8 mouse cellular contexts compared by ENCODE assay signal in the genomic region with DNA sequence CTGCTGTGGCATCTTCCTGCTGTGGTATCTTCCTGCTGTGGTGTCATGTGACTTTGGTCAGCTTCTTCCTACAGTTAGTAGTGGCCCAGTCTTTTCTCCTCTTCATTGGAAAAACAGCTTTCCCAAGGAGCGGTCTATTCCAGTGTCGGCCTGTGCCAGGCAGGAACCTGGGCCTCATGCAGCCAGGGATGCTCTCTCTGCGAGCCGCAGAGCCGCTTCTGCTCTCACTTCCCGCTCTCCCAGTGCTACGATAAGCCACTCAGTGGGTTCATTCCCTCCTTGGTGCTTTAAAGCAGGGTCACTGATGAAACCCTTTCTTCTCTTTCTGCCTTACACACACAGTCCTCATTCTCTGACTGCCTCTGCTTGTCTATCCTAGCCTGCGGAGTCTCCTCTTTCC. TPM values are rescaled to one million over a fixed set of nuclear protein-coding genes. Genes with fewer than 3 reads are reported as not detected.
DNase-seq lines count a peak whose midpoint lies in the region; ATAC-seq and TF ChIP-seq lines count a peak whose summit lies in the region.
"Had no signal": no experiment of that assay in that cellular context is flagged by ENCODE, and none has a peak within 500 bp of the region (broad histone marks: within the 10 kb centered on the region; RNA-seq: fewer than 3 reads in every experiment).

No protein-coding gene starts in this region.

- no peak for TF ChIP-seq POLR2A in myocyte (IDR thresholded peaks at IDR 0.05; ENCODE audit: insufficient read length, low read depth)

- H3K4me2 ChIP-seq in kidney, postnatal 0 days (ENCODE audit: low read length): peak overlapping the region; percentile 15; the same call in 1 of the 2 replicates
- no peak overlapping the region for H3K4me2 ChIP-seq in embryonic facial prominence, embryonic 13.5 days
- no peak overlapping the region for H3K4me2 ChIP-seq in hindbrain, embryonic 16.5 days (ENCODE audit: low read length)
- H3K4me2 ChIP-seq in myocyte (ENCODE audit: low read depth): no peak overlapping the region

- no peak for ATAC-seq in kidney, postnatal 0 days (replicated peaks; ENCODE audit: low FRiP score, low read depth)
- ATAC-seq in embryonic facial prominence, embryonic 13.5 days (ENCODE audit: insufficient number of reproducible peaks, insufficient read depth, low FRiP score, low TSS enrichment, low read depth): no peak
- ATAC-seq in hindbrain, embryonic 16.5 days: no peak

- H3ac ChIP-seq in myocyte (ENCODE audit: control insufficient read depth, insufficient read length): no peak overlapping the region

- H3K4me1 ChIP-seq in kidney, postnatal 0 days (replicated peaks; ENCODE audit: insufficient read depth, low read length): peaks cover 14% of the 10 kb centered on the region
- peaks cover 32% of the 10 kb centered on the region for H3K4me1 ChIP-seq in embryonic facial prominence, embryonic 13.5 days
- H3K4me1 ChIP-seq in hindbrain, embryonic 16.5 days (ENCODE audit: control insufficient read depth, insufficient read depth, low read depth, low read length): peaks cover 23% of the 10 kb centered on the region

- H3K9me3 ChIP-seq in kidney, postnatal 0 days (replicated peaks; ENCODE audit: low read length): no peaks in the 10 kb centered on the region
- no peaks in the 10 kb centered on the region for H3K9me3 ChIP-seq in embryonic facial prominence, embryonic 13.5 days
- H3K9me3 ChIP-seq in hindbrain, embryonic 16.5 days (ENCODE audit: control insufficient read depth, low read length): no peaks in the 10 kb centered on the region

- no peak overlapping the region for H3K27ac ChIP-seq in kidney, postnatal 0 days
- H3K27ac ChIP-seq in embryonic facial prominence, embryonic 13.5 days: peak overlapping the region; percentile 39; the same call in 1 of the 2 replicates
- H3K27ac ChIP-seq in hindbrain, embryonic 16.5 days (ENCODE audit: low read depth, low read length): peak overlapping the region; percentile 37; the same call in 1 of the 2 replicates

- no peaks in the 10 kb centered on the region for H3K27me3 ChIP-seq in kidney, postnatal 0 days (ENCODE audit: insufficient read depth, low read length)
- no peaks in the 10 kb centered on the region for H3K27me3 ChIP-seq in embryonic facial prominence, embryonic 13.5 days
- H3K27me3 ChIP-seq in hindbrain, embryonic 16.5 days (replicated peaks; ENCODE audit: control insufficient read depth, insufficient read depth, low read length): no peaks in the 10 kb centered on the region
- H3K27me3 ChIP-seq in myocyte (ENCODE audit: control insufficient read depth, insufficient read depth, insufficient read length): no peaks in the 10 kb centered on the region

- H3K4me3 ChIP-seq in kidney, postnatal 0 days (replicated peaks; ENCODE audit: low read depth, low read length): no peak overlapping the region
- no peak overlapping the region for H3K4me3 ChIP-seq in embryonic facial prominence, embryonic 13.5 days
- no peak overlapping the region for H3K4me3 ChIP-seq in hindbrain, embryonic 16.5 days (ENCODE audit: low read length)
- H3K4me3 ChIP-seq in myocyte: no peak overlapping the region

- no peaks in the 10 kb centered on the region for H3K36me3 ChIP-seq in kidney, postnatal 0 days (ENCODE audit: insufficient read depth, low read length)
- no peaks in the 10 kb centered on the region for H3K36me3 ChIP-seq in embryonic facial prominence, embryonic 13.5 days
- no peaks in the 10 kb centered on the region for H3K36me3 ChIP-seq in hindbrain, embryonic 16.5 days (ENCODE audit: control insufficient read depth, insufficient read depth, low read length)
- H3K36me3 ChIP-seq in myocyte (ENCODE audit: control insufficient read depth, insufficient read depth): no peaks in the 10 kb centered on the region

- TF ChIP-seq CTCF in kidney, postnatal 0 days (IDR thresholded peaks at IDR 0.05; ENCODE audit: low read depth): no peak

- H3K9ac ChIP-seq in kidney, postnatal 0 days (ENCODE audit: low read depth, low read length): no peak overlapping the region
- no peak overlapping the region for H3K9ac ChIP-seq in embryonic facial prominence, embryonic 13.5 days
- no peak overlapping the region for H3K9ac ChIP-seq in hindbrain, embryonic 16.5 days (ENCODE audit: low read depth, low read length)

- WGBS in kidney, postnatal 0 days: 52% methylated on average over 8 of the region's 8 CpGs
- WGBS in embryonic facial prominence, embryonic 13.5 days: 77% methylated on average over 8 of the region's 8 CpGs
- 50% methylated on average over 8 of the region's 8 CpGs for WGBS in hindbrain, embryonic 16.5 days

- no peaks in the 10 kb centered on the region for H3K79me2 ChIP-seq in myocyte (ENCODE audit: control insufficient read depth, insufficient read depth)

- no peak for DNase-seq in kidney, postnatal 0 days (ENCODE audit: low spot score)
- no peak for DNase-seq in kidney, postnatal 25 days
- no peak for DNase-seq in adrenal gland, adult (ENCODE audit: inconsistent age in 2 of 2, low spot score in 1 of 2)
- DNase-seq in embryo, embryonic 11 days: no peak
- DNase-seq: cerebellum, adult 11-12 months had no signal

TF ChIP-seq in myocyte, 11 proteins besides CTCF, POLR2A, EP300 and RAD21:
- no peak for TF ChIP-seq CEBPB (IDR thresholded peaks at IDR 0.05; ENCODE audit: insufficient read depth, poor library complexity, severe bottlenecking)
- no peak for TF ChIP-seq MYOD1 (IDR thresholded peaks at IDR 0.05; ENCODE audit: control insufficient read depth in 1 of 3, insufficient read length in 2 of 3, low read depth in 2 of 3)
- TF ChIP-seq USF1 (IDR thresholded peaks at IDR 0.05; ENCODE audit: low read depth): peak; percentile 37
TF ChIP-seq in myocyte: peak in this region for 1.

RNA-seq across cellular contexts. Expression of gene Dip2b, which starts 53.4 kb away (rescaled TPM):
- 4.9 and 5.7 TPM in 2 replicates for polyA plus RNA-seq in kidney, postnatal 0 days (2015; fragmentation: Nextera tagmentation; extraction: Ambion mirVana)
- polyA plus RNA-seq in embryonic facial prominence, embryonic 13.5 days (2015; fragmentation: Nextera tagmentation; extraction: Ambion mirVana): 13.0 and 13.1 TPM in 2 replicates
- polyA plus RNA-seq in hindbrain, embryonic 16.5 days (2015; fragmentation: Nextera tagmentation; extraction: Ambion mirVana): 12.4 and 16.4 TPM in 2 replicates
- polyA plus RNA-seq in myocyte (2012; fragmentation: generic; extraction: Trizol): 7.3 TPM
